Mouse (Mus musculus) MN1 (cell line): ENCODE results near the gene Shroom3.

Source experiments
- DNase-seq: peaks from one replicate; pipeline ENCODE4 v3.0.0-alpha.2; 2016; ENCODE audit warnings: low spot score

Gene Shroom3

DNA sequence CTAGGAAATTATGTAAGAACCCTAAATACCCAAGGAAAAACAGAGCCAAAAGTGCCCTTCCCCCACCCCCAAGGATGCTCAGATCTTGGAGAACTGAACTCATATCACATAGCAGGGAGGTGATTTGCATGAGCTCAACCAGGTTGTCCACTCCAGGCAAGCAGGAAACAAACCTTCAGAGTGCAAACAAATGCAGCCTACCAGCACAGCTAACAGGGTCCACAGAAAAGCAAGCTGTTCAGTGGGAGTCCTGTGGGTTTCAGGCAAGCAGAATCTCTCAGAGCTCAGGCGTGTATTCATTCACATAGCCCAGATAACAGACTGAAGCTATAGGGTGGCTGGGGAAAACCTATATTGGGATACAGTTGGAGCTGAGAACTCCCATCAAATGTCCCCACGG lies 286.7 kb downstream of the Shroom3 start:
- no peak for DNase-seq

DNA sequence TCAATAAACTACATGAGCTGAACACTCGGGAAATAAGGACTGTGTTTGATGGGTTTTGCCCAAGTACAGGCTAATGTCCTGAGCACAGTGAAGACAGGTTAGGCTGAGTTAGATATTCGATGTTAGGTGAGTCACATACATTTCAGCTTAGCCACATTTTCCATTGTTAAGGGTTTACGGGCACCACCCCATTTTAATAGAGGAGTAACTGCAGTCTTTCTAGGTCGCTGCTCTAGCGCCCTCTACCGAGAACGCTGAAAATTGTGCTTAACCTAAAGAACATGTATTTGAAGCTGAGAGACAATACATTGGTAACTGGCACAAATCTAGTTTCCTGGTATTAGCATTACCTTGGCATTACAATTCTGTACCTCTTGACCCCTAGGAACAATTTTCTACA lies 287.2 kb downstream of the Shroom3 start:
- DNase-seq: no peak

DNA sequence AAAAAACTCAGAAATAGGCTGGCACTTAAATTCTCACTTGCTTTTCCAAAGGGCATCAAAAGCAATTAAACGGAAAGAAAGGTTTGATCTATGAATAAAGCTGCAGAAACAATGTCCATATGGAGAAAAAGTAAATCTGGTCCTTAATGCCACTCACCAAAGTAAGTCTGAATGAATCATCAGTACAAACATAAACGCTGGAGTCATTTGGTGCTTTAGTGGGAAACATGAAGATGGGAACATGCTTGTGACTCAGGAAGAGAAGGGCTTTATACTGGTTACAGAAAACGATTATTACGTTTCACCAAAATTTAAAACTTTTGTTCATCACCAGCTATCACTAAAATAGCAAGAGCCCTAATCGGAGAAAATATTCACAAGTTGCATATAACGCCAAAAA lies 297.2 kb downstream of the Shroom3 start:
- DNase-seq: no peak

DNA sequence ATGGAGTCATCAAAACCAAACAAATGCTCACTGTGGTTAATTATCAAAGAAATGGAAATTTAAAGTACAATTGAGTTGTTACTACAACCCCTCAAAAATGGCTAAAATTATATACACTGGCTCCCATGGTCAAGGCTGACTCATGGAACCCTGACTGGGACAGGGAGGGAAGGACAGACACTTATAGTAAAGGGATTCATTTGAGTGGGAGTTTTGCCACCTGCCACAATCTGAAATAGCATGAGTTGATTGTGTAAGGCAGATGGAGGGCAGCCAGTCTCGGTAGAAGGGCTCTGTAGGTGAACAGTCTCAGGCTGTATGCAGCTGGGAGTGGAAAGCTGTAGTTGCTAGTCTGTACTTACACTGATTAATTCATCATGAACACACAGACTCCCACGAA lies 297.6 kb downstream of the Shroom3 start:
- DNase-seq: no peak

- DNase-seq: no peak
Measured at GRCm38 (mm10) chr5:92982673-92983072, 299.4 kb downstream of the Shroom3 start.

- no peak for DNase-seq
Measured at GRCm38 (mm10) chr5:92983942-92984341, 300.7 kb downstream of the Shroom3 start.

GRCm38 (mm10) chr5:92984692-92985091 lies 301.5 kb downstream of the Shroom3 start:
- no peak for DNase-seq

DNA sequence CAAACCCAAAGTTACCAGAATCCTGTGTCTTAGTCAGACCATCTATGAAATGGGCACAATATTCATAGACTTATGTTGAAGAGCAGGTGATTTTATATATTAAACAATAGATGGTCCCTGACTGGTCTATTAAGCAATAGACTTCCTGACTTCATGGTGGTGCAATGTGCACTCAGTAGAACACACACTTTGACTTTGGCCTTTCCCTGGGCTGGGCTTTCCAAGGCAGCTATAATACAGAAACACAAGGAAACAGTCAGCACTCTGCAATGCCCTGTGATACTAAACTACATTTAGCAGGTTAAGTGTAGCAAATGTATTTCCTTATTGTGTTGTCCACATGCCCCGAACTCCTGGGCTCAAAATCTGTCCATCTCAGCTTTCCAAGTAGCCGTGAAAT lies 302.2 kb downstream of the Shroom3 start:
- DNase-seq: no peak

- DNase-seq: no peak
Measured at GRCm38 (mm10) chr5:92986651-92987610, 303.7 kb downstream of the Shroom3 start.

- DNase-seq: no peak
Measured at GRCm38 (mm10) chr5:92987891-92988768, 304.9 kb downstream of the Shroom3 start.

DNA sequence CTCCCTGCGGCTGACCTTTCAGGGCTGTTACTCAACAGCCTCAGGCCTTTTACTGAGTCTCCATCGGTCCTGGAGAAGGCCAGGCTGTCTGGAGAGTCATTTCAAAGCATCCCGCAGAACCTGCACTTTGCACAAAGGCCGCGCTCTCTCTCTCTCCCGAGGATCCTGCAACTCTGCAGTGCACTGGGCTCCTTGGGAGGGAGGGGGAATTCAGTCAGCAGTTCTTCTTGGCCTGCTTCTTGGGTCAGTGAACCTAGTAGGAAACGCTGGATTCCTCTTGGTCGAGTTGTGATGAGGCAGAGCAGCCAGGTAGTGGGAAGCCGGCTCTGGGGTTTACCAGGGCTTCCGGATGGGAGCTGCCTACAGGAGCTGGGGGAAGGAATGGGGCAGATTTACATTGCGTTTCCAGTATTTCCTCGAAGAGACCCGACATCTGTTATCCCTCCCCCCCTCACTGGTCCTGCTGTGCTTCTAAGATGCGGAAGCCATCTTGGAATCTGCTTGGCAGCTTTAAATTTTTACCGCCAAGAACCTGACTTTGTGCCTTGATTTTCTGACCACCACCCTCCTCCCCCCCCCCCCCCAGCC lies 305.6 kb downstream of the Shroom3 start:
- DNase-seq: no peak

GRCm38 (mm10) chr5:92992106-92992505 lies 308.9 kb downstream of the Shroom3 start:
- no peak for DNase-seq

- no peak for DNase-seq
Measured at GRCm38 (mm10) chr5:92994309-92994708, 311.1 kb downstream of the Shroom3 start.

- DNase-seq: no peak
Measured at GRCm38 (mm10) chr5:92994861-92995260, 311.6 kb downstream of the Shroom3 start.

DNA sequence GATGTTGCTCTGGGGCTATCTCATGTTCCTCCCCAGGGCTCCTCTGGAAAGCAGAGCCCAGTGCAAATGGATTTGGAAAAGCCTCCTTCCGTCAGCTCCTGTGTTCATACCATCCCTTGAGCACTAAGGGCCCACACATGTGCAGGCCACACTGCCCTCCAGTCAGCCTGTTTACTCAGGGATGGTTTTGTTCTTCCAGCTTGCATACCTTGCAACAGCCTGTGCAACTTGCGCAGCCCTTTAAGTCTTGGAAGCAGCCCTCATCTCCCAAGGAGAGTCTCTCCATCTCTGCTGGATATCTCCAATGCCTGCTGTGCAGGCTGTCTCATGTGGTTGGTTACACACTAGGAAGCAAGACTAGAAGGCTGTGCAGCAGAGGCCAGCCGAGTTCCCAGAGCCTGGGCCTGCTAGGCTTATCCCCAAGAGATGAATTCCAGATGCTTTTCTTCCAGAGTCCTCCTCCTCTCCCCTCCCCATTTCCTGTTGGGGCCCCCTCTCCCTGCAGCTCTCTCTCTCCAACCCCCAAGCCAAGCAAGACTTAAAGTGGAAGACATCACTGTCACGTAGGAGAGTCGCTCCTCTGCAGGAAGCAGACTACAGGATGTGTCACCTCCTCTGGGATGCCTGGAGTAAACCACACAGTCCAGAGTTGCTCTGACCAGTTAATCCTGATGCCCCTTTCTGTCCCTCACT lies 314.3 kb downstream of the Shroom3 start:
- peak; percentile 35 for DNase-seq

GRCm38 (mm10) chr5:92998494-92999016 lies 315.3 kb downstream of the Shroom3 start:
- no peak for DNase-seq

DNA sequence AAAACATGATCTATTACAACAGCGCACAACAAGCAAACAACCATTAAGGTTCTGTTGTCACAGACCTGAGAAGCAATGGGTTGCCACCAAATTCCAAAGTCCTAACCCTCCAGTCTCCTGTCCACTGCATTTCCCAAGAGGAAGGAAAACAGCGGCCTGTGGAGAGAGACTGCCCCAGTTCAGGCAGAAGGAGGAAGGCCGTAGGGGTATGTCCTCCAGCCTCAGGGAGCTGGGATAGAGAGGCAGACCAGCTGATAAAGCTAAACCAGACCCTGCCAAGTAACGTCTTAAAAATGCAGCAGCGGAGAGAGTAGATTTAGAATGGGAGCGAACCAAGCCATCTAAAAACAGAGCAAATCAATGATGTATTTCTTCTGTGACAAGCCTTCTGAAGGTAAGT lies 316.8 kb downstream of the Shroom3 start:
- no peak for DNase-seq

- peak; percentile 43 for DNase-seq
Measured at GRCm38 (mm10) chr5:93000774-93001757, 317.8 kb downstream of the Shroom3 start.

GRCm38 (mm10) chr5:93002615-93003014 lies 319.4 kb downstream of the Shroom3 start:
- DNase-seq: no peak

- peak; percentile 39 for DNase-seq
Measured at GRCm38 (mm10) chr5:93005229-93005814, 322.1 kb downstream of the Shroom3 start.
